Mouse (Mus musculus): ENCODE results near the gene Il1rapl1. TPM values are rescaled to one million over a fixed set of nuclear protein-coding genes. Genes with fewer than 3 reads are reported as not detected.

Il1rapl1 gene
- polyA plus RNA-seq, 3 experiments from 2014 or later, result not detected

GRCm38 (mm10) chrX:87600914-87601313 is 514.5 kb downstream of the Il1rapl1 start:
- no peak for ATAC-seq

GRCm38 (mm10) chrX:87507997-87508396 is 607.4 kb downstream of the Il1rapl1 start:
- ATAC-seq, result no peak

GRCm38 (mm10) chrX:87502604-87503003 is 612.8 kb downstream of the Il1rapl1 start:
- no peak for ATAC-seq

- ATAC-seq, result no peak
Observed at GRCm38 (mm10) chrX:87483416-87483815, 632.0 kb downstream of the Il1rapl1 start.

GRCm38 (mm10) chrX:87238191-87238590 is 877.3 kb downstream of the Il1rapl1 start:
- ATAC-seq, result peak; percentile 67

- no peak for ATAC-seq
Observed at GRCm38 (mm10) chrX:87225280-87225679, 890.2 kb downstream of the Il1rapl1 start.

GRCm38 (mm10) chrX:87002296-87002695 is 1113.1 kb downstream of the Il1rapl1 start:
- ATAC-seq, result no peak

- ATAC-seq, result no peak
Observed at GRCm38 (mm10) chrX:86955126-86955525, 1160.3 kb downstream of the Il1rapl1 start.

GRCm38 (mm10) chrX:86954614-86955013 is 1160.8 kb downstream of the Il1rapl1 start:
- no peak for ATAC-seq

- ATAC-seq, result no peak
Observed at GRCm38 (mm10) chrX:86950940-86951339, 1164.5 kb downstream of the Il1rapl1 start.

GRCm38 (mm10) chrX:86949112-86949511 is 1166.3 kb downstream of the Il1rapl1 start:
- no peak for ATAC-seq

- no peak for ATAC-seq
Observed at GRCm38 (mm10) chrX:86854835-86855234, 1260.6 kb downstream of the Il1rapl1 start.

- ATAC-seq, result no peak
Observed at GRCm38 (mm10) chrX:86808218-86808617, 1307.2 kb downstream of the Il1rapl1 start.

GRCm38 (mm10) chrX:86802725-86803124 is 1312.7 kb downstream of the Il1rapl1 start:
- ATAC-seq, result no peak

- no peak for ATAC-seq
Observed at GRCm38 (mm10) chrX:86728803-86729202, 1386.6 kb downstream of the Il1rapl1 start.
